Mouse (Mus musculus): ENCODE results near the gene Stxbp2. TPM values are rescaled to one million over a fixed set of nuclear protein-coding genes. Genes with fewer than 3 reads are reported as not detected.

The Stxbp2 gene
- polyA plus RNA-seq, 1 experiment from 2014 or later = 27.1 TPM

Other genes starting within 250 kb of the Stxbp2 start
- gene Arhgef18, start 237.9 kb upstream of the Stxbp2 start, polyA plus RNA-seq (2016; fragmentation: Nextera tagmentation; extraction: Ambion mirVana) = 13.7 and 15.6 TPM in 2 replicates
- gene Pex11g, start 163.3 kb upstream of the Stxbp2 start, polyA plus RNA-seq (2016; fragmentation: Nextera tagmentation; extraction: Ambion mirVana) = 3.7 and 4.3 TPM in 2 replicates
- gene Tex45, start 160.1 kb upstream of the Stxbp2 start, polyA plus RNA-seq (2016; fragmentation: Nextera tagmentation; extraction: Ambion mirVana) = not detected in 2 replicates
- 77.9 and 79.9 TPM in 2 replicates for gene Zfp358, start 137.8 kb upstream of the Stxbp2 start, polyA plus RNA-seq (2016; fragmentation: Nextera tagmentation; extraction: Ambion mirVana)
- gene Mcoln1, start 130.5 kb upstream of the Stxbp2 start, polyA plus RNA-seq (2016; fragmentation: Nextera tagmentation; extraction: Ambion mirVana) = 79.5 and 83.2 TPM in 2 replicates
- 32.6 and 38.9 TPM in 2 replicates for gene Pnpla6, start 115.6 kb upstream of the Stxbp2 start, polyA plus RNA-seq (2016; fragmentation: Nextera tagmentation; extraction: Ambion mirVana)
- gene C330021F23Rik, start 63.0 kb upstream of the Stxbp2 start, polyA plus RNA-seq (2016; fragmentation: Nextera tagmentation; extraction: Ambion mirVana) = 1.5 and 2.0 TPM in 2 replicates
- 26.8 and 27.4 TPM in 2 replicates for gene Camsap3, start 43.7 kb upstream of the Stxbp2 start, polyA plus RNA-seq (2016; fragmentation: Nextera tagmentation; extraction: Ambion mirVana)
- 58.9 and 59.6 TPM in 2 replicates for gene Xab2, start 9.6 kb upstream of the Stxbp2 start, polyA plus RNA-seq (2016; fragmentation: Nextera tagmentation; extraction: Ambion mirVana)
- 112 and 116 TPM in 2 replicates for gene Pet100, start 9.4 kb upstream of the Stxbp2 start, polyA plus RNA-seq (2016; fragmentation: Nextera tagmentation; extraction: Ambion mirVana)
- gene Pcp2, start 5.4 kb upstream of the Stxbp2 start, polyA plus RNA-seq (2016; fragmentation: Nextera tagmentation; extraction: Ambion mirVana) = 0.56 and 0.87 TPM in 2 replicates
- 0.43 TPM in 1 of 2 replicates, not detected in the other for gene Retn, start 24.8 kb downstream of the Stxbp2 start, polyA plus RNA-seq (2016; fragmentation: Nextera tagmentation; extraction: Ambion mirVana)
- gene Mcemp1, start 34.8 kb downstream of the Stxbp2 start, polyA plus RNA-seq (2016; fragmentation: Nextera tagmentation; extraction: Ambion mirVana) = 0.18 and 0.21 TPM in 2 replicates
- gene Fcor, start 41.4 kb downstream of the Stxbp2 start, polyA plus RNA-seq (2016; fragmentation: Nextera tagmentation; extraction: Ambion mirVana) = 5.3 and 8.4 TPM in 2 replicates
- gene Trappc5, start 45.3 kb downstream of the Stxbp2 start, polyA plus RNA-seq (2016; fragmentation: Nextera tagmentation; extraction: Ambion mirVana) = 43.3 and 46.3 TPM in 2 replicates
- 0.37 and 0.60 TPM in 2 replicates for gene Fcer2a, start 63.2 kb downstream of the Stxbp2 start, polyA plus RNA-seq (2016; fragmentation: Nextera tagmentation; extraction: Ambion mirVana)
- gene Clec4g, start 89.7 kb downstream of the Stxbp2 start, polyA plus RNA-seq (2016; fragmentation: Nextera tagmentation; extraction: Ambion mirVana) = 0.17 TPM in 1 of 2 replicates, not detected in the other
- gene Cd209a, start 118.0 kb downstream of the Stxbp2 start, polyA plus RNA-seq (2016; fragmentation: Nextera tagmentation; extraction: Ambion mirVana) = not detected in 2 replicates
- gene Cd209e, start 223.4 kb downstream of the Stxbp2 start, polyA plus RNA-seq (2016; fragmentation: Nextera tagmentation; extraction: Ambion mirVana) = not detected in 2 replicates
- not detected in 2 replicates for gene Cd209d, start 247.6 kb downstream of the Stxbp2 start, polyA plus RNA-seq (2016; fragmentation: Nextera tagmentation; extraction: Ambion mirVana)

All from hindbrain, embryonic 12.5 days (tissue).